Comparison of ENCODE assay signal across 7 mouse cellular contexts in genomic region chr14:50807487-50808072, GRCm38 (mm10). TPM values are rescaled to one million over a fixed set of nuclear protein-coding genes. Genes with fewer than 3 reads are reported as not detected.
DNase-seq lines count a peak whose midpoint lies in the region; ATAC-seq lines count a peak whose summit lies in the region.

Gene Ccnb1ip1 (minus strand): TSS chr14:50807732.
Gene Parp2 (plus strand): TSS chr14:50807841.

- H3K4me1 ChIP-seq in intestine, embryonic 15.5 days (replicated peaks): peaks cover 5% of the 10 kb centered on the region; the same call in 1 of the 2 replicates
- H3K4me1 ChIP-seq in midbrain, embryonic 10.5 days: peaks cover 14% of the 10 kb centered on the region

- WGBS in intestine, embryonic 15.5 days: 0% methylated on average over 42 of the region's 42 CpGs
- under 1% methylated on average over 42 of the region's 42 CpGs for WGBS in midbrain, embryonic 10.5 days

- peaks cover 6% of the 10 kb centered on the region for H3K36me3 ChIP-seq in intestine, embryonic 15.5 days
- H3K36me3 ChIP-seq in midbrain, embryonic 10.5 days: peaks cover 28% of the 10 kb centered on the region

- peak; percentile 100 for ATAC-seq in intestine, embryonic 15.5 days

- H3K4me3 ChIP-seq in intestine, embryonic 15.5 days (replicated peaks): peak within 1 kb of the TSS; percentile 51
- H3K4me3 ChIP-seq in midbrain, embryonic 10.5 days: peak within 1 kb of the TSS; percentile 64

- H3K4me2 ChIP-seq in intestine, embryonic 15.5 days (replicated peaks): peak within 1 kb of the TSS; percentile 63

- no peaks in the 10 kb centered on the region for H3K9me3 ChIP-seq in intestine, embryonic 15.5 days
- H3K9me3 ChIP-seq in midbrain, embryonic 10.5 days (replicated peaks): no peaks in the 10 kb centered on the region

- peak; percentile 97 for DNase-seq in adrenal gland, adult 2 months
- peak; percentile 92 for DNase-seq in embryo, embryonic 11.5 days (ENCODE audit: low read depth, low spot score)
- DNase-seq in gastrocnemius, postnatal 36 days: peak; percentile 87 to 98
- peak; percentile 99 for DNase-seq in left cerebral cortex, postnatal 25 days (ENCODE audit: low spot score in 2 of 2)
- peak; percentile 95 for DNase-seq in midbrain, embryonic 10.5 days (ENCODE audit: low spot score)
- peak; percentile 88 for DNase-seq in right cerebral cortex, postnatal 4 days

- intact Hi-C loops in gastrocnemius, postnatal 36 days (cut with DNase I): loop anchor here (5.0 kb wide), 1 partner anchor 60 kb away; no protein-coding TSS in a partner anchor
- intact Hi-C loops in left cerebral cortex, postnatal 25 days (cut with DNase I): loop anchor here (1.0 to 5.0 kb wide), 5 partner anchors 22 to 281 kb away; partner anchors contain the start of genes Pip4p1, Pnp, Tep1 and Ttc5

- peak within 1 kb of the TSS; percentile 92 for H3K27ac ChIP-seq in intestine, embryonic 15.5 days
- peak within 1 kb of the TSS; percentile 89 for H3K27ac ChIP-seq in midbrain, embryonic 10.5 days (replicated peaks)

- peak within 1 kb of the TSS; percentile 66 for H3K9ac ChIP-seq in intestine, embryonic 15.5 days

- H3K27me3 ChIP-seq in intestine, embryonic 15.5 days (replicated peaks): no peaks in the 10 kb centered on the region
- no peaks in the 10 kb centered on the region for H3K27me3 ChIP-seq in midbrain, embryonic 10.5 days (ENCODE audit: low read depth, poor library complexity, severe bottlenecking)

RNA-seq across cellular contexts. Expression of gene Ccnb1ip1, which starts in this region (rescaled TPM):
- not detected for total RNA-seq in adrenal gland, adult 2 months (2021)
- not detected in 2 replicates for polyA plus RNA-seq in adrenal gland, adult 2 months (2012; rRNA removed)
- under 1 TPM in 1 of 2 experiments, not detected in 1; 0.86 TPM for total RNA-seq in gastrocnemius, postnatal 36 days (2021)
- polyA plus RNA-seq in intestine, embryonic 15.5 days (2015; fragmentation: Nextera tagmentation; extraction: Ambion mirVana): not detected in 2 replicates
- total RNA-seq in left cerebral cortex, postnatal 25 days (2021): not detected
- not detected in 2 replicates for polyA plus RNA-seq in midbrain, embryonic 10.5 days (2016; fragmentation: Nextera tagmentation; extraction: Ambion mirVana)

RNA-seq across cellular contexts. Expression of gene Parp2, which starts in this region (rescaled TPM):
- 10 to 100 TPM; 22.3 to 26.0 TPM for total RNA-seq in adrenal gland, adult 2 months (2021)
- polyA plus RNA-seq in adrenal gland, adult 2 months (2012; rRNA removed): 3.5 and 4.0 TPM in 2 replicates
- total RNA-seq in gastrocnemius, postnatal 36 days (2021): 10 to 100 TPM in 1 of 2 experiments, 1 to 10 TPM in 1; 8.0 to 10.2 TPM
- 57.1 and 59.2 TPM in 2 replicates for polyA plus RNA-seq in intestine, embryonic 15.5 days (2015; fragmentation: Nextera tagmentation; extraction: Ambion mirVana)
- total RNA-seq in left cerebral cortex, postnatal 25 days (2021): 10 to 100 TPM; 23.0 to 24.7 TPM
- polyA plus RNA-seq in midbrain, embryonic 10.5 days (2016; fragmentation: Nextera tagmentation; extraction: Ambion mirVana): 70.3 and 74.5 TPM in 2 replicates

Comparison
In these comparisons a context has a peak if more than half of its experiments do, and no peak if none do; other contexts are left out.
1. Peak in every context shown above with its lines: DNase-seq, ATAC-seq, H3K4me3 ChIP-seq and H3K27ac ChIP-seq.
2. RNA of gene Parp2 (polyA plus RNA-seq): 70.3 to 74.5 TPM in midbrain, embryonic 10.5 days and 57.1 to 59.2 TPM in intestine, embryonic 15.5 days; 3.5 to 4.0 TPM in adrenal gland, adult 2 months; every median in the first group is over 10 times any median in the second.